Mouse (Mus musculus) right cerebral cortex, postnatal 10 days (tissue): Measurements from ENCODE around the gene Kdelr1.

Source experiments
- DNase-seq, 2 experiments: peaks; one replicate each; pipeline ENCODE4 v3.0.0; 2021; ENCODE audit warnings: low spot score in 2 of 2

Kdelr1 gene

DNA sequence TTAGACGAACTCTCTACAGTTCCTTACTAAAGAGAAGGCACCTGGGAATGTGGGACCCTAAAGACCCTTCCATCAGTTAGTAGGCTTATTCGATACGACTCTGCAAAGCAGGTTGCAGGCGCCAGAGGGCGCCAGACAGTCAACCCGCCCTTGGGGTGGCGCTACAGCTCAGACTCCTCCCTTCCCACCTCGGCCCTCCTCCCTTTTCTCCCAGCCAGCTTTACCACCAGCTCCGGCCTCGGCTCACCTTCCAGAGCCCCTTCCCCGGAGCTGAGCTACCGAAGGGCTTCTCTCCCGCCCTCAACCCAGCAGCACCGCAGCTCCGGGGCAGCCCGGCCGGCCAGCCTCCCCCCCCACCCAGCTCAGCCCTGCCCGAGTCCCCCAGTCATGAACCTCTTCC lies at the start of gene Kdelr1:
TSS of gene Kdelr1 (plus strand) at position 149 of the 400 bp plus-strand sequence.
- DNase-seq: peak; percentile 93 to 95

DNA sequence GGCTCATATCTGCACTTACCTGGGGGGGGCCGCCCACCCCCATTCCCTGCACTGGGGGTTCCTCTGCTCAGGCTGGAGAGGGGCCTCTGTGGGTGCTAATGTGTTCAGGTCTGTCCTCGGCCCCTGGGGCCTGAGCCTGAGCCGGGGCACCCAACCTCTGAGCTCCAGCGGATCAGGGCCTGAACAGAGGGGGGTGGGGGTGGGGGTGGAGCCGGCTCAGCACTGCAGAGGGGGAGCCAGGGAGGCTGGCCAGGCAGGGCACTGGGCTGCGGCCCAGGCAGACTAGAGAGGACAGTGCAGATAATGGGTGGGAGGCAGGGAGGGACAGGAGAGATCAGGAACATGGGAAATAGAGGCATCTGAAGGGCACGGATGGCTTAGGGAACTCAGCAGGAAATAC lies 48.0 kb upstream of the Kdelr1 start, which contains the start of gene Kcnj14:
TSS of gene Kcnj14 (minus strand) at position 185 of the 400 bp plus-strand sequence.
- DNase-seq: no peak

DNA sequence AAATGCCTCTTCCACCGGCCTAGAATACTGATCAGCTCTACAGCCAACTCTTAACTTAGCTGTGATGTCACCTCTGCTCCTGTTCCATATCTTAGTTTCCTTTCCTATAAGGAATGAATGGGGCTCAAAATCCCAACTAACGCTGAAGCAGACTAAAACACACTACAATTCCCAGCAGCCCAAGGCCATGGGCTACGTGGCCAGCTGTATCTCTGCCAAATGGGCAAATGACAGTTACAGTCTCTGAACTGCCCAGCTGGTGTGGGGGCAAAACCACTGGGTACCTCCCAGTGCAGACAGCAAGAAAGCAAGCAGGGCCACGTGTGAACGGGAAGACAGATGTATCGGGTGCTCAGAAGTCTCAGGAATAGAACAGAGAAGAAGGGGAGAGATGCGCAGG lies 45.9 kb upstream of the Kdelr1 start:
- no peak for DNase-seq

DNA sequence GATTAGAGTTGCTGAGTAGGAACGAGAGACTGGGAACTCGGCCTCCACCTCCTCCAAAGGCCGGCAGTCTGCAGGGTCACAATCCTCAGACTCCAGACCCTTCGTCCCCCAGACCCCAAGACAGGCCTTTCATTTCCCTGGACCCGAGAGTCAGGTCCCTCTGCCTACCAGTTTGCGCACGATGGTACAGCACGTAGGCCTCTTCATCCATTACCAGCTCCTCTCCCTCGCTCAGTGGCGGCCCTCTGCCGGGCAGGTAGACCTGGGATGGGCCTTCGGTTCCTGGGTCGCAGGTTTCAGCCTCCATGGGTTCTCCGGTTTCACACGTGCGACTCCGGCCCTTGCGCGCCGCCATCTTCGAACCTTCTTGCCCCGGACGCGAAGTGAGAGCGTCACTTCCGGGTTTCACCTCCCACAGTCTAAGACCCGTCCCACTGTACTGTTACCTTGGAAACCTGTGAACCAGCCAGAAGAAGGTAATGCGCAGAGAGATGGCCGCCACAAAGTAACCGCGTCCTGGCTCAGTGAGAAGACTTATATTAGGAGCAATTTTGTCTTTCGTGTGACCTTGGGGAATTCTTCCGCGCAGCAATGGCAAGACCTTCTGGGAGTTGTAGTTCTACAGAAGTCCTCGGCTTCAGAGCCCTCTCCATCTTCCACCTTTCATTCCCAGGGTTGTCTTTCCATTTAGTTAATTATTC lies 42.0 kb upstream of the Kdelr1 start, which contains the start of gene Grwd1:
TSS of gene Grwd1 (minus strand) at position 518 of the 701 bp plus-strand sequence.
- DNase-seq: peak; percentile 91 to 94

DNA sequence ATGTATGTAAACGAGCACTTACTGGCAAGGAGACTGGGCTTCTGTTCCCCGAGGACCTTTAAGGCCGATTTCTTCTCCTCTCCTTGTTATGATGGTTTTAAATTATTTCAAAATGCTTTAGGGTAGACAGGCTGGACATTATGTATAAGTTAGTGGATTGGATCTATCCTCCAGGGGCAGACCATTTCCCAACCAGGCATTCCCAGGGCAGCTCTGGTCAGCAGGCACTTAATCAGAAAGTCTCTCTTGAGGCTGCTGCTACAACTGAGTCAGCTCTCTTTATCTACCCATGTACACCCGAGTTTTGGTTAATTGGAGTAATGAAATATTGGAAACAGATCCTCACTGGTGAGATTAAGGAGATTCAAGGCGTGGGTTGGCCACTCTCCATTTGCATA lies 41.4 kb upstream of the Kdelr1 start:
- DNase-seq: no peak

DNA sequence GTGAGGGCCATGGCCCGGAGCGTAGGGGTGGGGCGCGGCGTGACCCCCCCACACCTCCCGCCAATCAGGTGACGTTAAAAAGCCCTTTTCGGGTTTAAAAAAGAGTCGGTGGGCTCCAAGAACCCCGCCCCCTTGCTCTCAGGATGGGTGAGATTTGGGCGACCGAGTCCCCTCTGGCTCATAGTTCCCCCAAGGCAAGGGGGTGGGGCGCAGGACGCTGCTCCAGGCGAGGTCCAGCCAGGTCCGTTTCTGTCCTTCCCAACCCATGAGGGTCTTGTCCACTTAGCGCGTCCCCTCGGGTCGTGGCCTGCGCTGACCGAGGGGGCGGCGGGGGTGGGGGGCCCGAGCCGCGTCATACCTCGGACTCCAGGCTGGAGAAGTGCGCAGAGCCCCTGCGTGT lies 40.1 kb upstream of the Kdelr1 start:
- DNase-seq: no peak

DNA sequence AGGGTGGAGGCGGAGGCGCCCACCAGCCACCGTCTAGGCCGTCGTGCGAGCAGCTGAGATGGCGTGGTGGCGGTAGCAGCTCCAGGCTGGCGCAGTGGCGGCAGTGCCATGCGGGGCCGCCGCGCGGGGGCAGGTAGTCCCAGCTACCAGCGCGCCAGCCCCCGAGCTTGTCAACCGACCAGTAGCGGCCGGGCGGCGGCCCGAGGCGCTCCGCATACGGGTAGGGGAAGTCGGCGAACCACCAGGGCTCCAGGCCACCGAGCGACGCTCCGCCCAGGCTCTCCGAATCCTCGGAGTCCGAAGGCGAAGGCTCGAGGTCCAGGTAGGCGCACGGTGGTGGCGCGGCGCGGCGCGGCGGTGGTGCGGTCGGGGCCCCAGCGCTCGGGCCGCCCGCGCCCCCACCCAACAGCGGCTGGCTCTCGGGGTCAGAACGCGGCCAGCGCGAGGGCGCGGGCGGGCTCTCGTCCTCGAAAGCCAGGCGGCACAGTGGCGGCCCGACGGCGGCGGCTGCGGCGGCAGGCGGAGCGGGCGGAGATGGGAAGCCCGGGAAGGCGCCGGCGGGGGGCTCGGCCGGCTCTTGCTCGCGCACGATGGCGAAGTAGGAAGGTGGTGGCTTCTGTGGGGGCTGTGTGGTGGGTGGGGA lies 39.3 kb upstream of the Kdelr1 start:
- peak in 1 of 2 experiments; percentile 51 for DNase-seq

DNA sequence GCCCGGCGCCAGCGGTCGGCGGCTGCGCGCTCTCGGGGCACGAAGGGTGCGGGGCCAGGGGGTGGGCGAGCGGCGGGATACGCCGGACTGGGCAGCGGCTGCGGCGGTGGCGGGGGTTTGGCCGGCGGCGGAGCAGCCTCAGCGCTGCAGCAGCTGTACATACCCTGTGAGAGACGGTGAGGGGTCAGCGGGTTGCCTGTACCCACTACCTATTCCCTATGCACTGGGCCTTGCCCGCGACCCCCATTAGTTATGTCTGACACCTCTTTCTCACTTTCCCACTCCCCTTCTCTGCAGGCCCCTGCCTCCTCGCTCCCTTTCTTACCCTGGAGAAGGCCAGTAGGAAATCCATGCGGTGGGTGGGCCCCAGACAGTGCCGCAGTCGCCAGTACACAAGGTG lies 38.6 kb upstream of the Kdelr1 start:
- DNase-seq: no peak

DNA sequence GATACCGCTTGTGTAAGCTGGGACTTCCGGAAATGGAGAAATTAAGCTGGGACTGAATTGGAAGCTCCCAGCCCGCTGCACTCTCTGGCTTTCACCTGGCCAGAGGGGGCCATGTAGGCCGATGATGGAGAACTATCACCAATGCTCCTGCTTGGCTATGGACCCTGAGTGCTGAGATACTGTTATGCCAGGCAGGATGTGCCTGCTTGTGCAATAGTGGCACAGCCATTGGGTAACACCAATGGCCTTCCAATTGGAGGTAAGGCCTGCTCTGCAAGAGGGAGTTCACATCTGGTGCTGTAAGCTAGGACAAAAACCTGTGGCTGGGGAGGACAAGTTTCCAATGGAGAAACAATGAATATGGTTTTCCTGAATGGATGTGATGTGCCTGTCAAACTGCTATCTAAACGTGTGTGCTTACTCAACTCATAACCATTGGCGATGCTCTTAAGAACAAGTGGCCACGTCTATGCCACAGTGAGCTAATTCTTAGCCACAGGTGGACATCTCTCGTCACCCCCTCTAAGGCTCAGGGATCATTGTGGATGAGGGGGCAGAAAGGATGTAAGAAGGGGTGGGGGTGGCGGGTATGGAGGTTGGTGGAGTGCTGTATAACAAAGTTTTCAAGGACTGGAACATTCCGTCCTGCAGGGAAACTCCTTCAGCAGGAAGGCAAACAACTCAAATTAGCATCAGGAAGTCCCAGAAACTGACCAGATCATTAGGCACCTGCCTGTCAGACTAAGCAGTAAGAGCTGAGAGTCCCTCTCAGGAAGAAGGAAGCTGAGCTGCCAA lies 29.4 kb upstream of the Kdelr1 start:
- DNase-seq: no peak

DNA sequence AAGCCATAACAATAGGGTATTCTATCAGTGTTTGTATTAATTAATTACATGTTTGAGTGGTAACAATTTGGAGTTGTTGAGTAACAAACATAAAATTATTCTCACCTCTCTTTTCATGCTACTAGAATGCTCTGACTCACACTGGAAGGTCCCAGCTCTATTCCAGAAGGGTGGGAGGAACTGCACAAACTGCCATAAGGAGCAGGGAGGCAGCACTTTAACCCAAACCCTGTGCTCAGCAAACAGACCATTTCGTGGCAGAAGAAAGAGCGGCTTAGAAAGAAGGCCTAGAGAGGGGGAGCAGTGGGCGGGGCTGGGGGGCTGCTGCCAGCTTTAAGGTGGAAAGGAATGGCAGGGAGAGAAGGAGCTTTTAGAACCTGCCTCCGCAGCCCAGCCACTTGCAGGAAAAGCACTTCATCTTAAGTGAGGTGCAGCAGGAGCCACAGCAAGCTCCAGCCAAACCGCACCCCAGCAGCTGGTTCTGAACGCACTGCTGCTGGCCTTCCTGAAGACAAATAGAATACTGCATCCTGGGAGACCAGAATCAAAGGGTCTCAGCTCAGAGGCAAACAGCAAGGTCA lies 24.0 kb upstream of the Kdelr1 start:
- DNase-seq: no peak

DNA sequence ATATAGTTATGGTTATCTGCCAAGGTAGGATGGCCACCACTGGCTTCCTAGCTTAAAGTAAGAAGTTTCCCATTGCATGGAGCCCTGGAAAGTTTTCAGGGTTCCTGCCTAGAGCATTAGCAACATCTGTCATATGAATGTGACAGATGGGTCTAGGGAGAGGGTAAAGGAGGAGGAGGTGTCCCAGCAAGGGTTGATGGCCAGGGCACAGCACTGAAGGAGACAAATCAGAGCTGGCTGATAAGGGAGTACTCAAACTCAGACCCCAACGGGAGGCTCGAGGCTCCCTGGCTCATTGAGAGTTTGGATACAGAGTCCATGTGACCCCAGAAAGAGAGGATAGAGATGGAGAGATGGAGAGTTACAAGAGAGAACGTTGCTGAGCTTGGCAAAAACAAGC lies 21.9 kb upstream of the Kdelr1 start:
- no peak for DNase-seq

DNA sequence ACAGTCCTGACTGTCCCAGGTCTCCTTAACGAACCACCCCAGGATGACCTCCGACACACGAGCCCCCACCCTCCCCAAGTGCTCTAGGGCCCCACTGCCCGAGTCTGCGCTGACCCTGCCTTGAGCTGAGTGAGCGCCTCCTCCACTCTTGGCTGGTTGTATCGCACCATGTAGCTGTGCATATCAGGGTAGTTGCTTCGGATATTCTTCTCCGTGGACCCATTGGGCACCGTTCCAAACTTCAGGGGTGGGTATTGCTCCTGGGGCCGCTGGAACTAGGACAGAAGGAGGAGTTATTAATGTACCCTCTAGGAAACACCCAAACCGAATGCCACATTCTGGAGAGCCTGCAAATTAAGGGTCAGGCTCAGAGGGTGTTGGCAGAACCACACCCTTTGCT lies 19.5 kb upstream of the Kdelr1 start:
- DNase-seq: no peak

DNA sequence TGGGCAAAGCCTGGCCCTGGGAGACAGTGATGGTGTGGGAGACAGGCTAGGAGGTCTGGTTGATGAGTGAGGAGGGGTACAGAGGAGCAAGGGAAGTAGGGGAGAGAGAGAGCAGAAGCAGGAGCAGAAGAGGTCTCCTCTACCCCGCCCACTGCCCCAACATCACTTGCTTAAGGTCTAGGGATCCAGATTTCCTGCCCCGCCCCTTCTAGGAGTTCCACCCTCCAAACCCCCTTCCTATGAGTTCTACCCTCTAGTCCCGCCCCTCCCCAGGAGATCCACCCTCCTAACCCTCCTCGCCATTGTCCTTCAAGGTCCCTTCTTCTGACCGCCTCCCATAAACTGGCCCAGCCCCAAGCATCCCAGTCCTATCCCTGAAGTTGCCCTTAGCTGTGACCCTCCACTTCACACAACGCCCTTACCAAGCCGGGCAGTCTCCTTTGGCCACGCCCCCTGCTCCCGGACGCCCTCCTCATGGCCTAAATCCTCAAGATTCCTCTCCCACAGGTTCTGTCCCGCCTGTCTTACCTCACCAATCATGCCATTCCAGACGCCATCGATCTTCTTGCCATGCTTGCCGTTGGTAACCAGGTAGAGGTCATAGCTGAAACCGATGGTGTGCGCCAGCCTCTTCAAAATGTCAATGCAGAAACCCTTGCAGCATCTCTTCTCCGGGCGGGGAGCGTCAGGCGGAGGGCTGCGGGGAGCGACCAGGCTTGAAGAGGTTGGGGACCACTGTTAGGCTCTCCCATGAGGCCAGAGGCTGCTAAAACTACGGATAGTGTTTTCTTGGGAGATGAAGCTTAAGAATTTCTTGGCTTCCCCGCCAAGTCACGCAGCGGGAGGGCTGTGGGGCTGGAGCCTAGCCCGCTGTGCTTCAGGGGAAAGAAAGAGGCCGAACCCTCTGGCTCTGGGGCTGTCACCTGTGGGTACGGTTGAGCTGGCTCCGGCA lies 15.3 kb upstream of the Kdelr1 start:
- peak in 1 of 2 experiments; percentile 36 for DNase-seq

DNA sequence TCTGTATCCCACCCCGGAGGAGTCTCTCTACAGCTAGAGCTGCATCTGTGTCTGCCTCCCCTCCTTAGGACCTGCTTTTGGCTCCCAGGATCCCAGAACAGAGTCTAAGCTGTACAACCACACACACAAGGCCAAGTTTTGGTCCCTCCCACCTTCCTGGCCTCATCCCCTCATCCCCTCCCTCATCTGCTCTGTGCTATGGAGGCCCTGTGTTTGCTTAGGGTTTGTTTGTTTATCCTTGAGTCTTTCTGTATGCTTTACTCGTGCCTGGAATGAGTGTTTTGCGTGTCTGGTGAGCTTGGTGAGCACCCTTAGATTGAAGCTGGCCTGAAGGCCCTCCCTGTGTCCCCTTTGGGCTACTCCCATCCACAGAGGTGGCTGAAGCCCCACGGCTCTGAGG lies 13.6 kb upstream of the Kdelr1 start:
- DNase-seq: no peak

DNA sequence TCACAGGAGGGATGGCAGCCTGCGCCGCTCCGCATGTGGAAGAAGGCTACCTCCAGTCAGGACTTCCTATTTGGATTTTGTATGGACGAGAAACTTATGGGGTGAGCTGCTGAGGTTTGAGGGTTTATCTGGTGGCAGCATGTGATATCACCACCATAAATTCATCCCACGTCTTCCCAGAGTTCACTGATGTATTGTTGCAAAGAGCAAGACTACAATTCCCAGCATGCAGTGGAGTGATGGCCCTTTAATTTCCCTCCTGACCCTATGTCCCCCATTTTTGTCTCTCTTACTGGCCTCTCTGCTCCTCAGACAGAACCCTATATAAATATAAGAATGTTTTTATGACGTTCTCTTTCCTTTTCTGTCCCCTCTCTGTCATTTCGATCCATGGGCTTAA lies 9.8 kb upstream of the Kdelr1 start:
- DNase-seq: no peak

DNA sequence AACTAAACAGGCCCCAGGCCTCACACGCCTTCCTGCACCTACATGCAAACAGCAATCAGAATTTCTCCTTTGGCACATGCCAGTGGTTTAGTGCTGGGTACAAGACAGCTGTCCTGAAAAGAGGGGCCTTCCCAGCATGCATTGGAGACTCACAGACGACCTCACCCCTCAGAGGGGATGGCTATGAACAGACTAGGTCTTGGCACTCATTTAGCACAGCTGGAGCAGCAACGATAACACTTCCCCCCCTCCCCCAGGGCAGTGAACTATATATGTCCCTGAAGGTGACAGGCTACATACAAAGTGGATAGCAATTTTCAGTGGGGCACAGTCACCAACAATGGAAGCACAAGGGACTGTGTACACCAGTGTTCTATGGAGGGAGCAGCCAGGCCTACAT lies 8.1 kb upstream of the Kdelr1 start:
- DNase-seq: no peak

DNA sequence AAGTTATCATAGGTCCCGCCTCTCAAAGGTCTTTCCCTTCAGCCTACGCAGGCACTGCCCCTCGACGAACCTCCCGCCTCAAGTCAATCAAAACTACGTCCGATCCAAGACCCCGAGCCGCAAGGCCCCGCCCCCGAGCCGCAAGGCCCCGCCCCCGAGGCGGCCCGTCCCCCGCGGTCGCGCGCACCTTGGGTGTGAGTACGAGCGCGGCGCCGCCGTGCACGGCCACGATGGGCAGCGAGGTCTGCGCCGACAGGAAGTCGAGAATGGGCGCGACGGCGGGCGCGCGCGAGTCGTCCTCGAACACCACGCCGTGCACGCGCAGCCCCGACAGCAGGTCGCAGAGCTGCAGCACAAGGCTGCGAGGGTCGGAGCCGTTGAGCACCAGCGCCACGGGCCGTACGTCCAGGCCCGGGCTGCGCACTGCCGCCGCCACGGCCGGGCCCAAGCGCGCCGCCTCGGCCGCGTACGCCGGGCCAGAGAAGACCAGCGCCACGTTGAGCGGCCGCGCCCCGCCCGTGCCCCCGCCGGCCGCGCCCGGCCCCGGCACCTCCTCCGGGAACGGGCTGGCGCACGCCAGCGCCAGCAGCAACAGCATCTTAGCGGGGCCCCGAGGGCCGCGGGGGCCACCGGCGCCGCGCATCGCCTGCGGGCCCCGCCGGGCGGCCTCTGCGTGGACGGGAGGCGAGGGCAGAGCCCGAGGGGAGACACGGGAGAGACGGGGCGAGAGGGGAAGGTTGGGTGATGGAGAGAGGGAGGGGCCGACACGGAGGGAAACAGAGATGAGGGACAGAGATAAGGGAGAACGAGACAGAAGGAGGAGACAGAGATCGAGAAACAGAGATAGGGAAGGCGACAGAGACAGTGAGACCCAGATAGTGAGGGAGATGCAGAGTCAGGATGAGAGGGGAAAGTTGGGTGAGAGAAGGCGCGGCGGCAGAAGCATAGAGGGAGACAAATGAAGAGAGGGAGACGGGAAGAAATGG lies 6.4 kb upstream of the Kdelr1 start:
- peak; percentile 94 for DNase-seq

DNA sequence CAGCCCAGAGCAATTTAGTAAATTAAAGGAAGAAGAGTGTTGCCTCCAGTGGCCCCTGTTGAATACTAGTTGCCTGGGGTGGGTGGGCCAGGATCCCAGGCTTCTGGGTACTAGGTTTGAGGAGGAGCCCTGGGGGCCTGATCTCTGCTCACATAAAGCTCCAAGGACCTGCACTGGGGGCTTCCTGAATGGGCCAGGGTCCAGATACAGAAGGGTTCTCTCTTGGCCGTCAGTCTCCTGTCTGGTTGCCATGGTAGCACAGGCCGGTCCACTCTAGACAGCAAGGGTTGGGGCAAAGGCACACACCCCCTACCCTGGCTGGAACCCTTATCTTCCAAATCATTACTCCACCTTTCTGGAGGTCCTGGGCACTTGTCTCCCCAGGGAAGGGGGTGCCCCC lies 4.7 kb upstream of the Kdelr1 start:
- DNase-seq: peak; percentile 38 to 63

DNA sequence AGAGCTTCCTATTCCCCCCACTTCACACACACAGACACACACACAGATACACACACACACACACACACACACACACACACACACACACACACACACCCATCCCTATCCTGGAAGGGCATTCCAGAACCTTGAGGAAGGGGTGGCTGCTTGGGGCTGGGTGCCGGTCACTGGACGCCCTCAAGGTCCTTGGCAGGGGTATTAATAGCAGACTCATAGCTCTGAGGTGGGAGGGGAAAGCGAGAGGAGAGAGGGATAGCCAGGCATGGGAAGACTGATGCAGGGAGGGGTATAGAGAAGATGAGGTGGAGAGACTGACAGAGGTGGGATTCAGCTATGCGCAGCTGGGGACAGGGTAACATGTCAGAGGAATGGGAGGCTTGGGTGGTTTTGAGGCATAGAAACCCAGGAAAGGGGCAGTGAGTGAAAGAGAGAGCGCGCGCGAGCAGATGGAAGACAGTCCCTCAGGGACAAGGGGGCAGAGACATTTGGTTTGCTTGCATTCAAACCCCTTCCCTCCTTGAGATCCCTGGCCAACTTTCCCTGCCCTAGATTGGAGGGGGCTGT lies 3.4 kb upstream of the Kdelr1 start:
- peak in 1 of 2 experiments; percentile 48 for DNase-seq

DNA sequence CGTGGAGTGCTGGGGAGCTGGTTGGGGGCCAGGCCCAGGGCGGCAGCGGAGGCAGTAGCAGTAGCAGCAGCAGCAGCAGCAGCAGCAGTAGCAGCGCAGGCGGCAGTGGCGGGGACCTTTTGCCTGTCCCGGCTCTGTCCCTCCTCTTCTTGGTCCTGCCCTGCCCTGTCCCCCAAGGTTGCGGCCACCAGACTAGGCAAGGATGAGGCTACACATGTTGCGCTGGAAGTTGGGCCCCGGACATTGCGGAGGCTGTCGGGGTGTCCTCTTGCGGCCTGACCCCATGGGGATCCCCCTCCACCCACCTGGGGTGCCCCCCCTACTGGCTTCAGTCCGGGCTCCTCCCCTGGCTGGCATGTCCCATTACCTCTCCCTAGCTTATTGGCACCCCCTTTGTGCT lies 2.8 kb upstream of the Kdelr1 start:
- DNase-seq: peak; percentile 42 to 54
